Mouse (Mus musculus): ENCODE data around the gene Rpl41. TPM values are rescaled to one million over a fixed set of nuclear protein-coding genes. Genes with fewer than 3 reads are reported as not detected.

Rpl41 gene
- polyA plus RNA-seq (2014; fragmentation: Illumina TruSeq; extraction: RNeasy Lipid Tissue Mini Kit (QIAGEN cat#74804); ENCODE audit: insufficient read depth, low read depth, low replicate concordance): 3,755 TPM

DNA sequence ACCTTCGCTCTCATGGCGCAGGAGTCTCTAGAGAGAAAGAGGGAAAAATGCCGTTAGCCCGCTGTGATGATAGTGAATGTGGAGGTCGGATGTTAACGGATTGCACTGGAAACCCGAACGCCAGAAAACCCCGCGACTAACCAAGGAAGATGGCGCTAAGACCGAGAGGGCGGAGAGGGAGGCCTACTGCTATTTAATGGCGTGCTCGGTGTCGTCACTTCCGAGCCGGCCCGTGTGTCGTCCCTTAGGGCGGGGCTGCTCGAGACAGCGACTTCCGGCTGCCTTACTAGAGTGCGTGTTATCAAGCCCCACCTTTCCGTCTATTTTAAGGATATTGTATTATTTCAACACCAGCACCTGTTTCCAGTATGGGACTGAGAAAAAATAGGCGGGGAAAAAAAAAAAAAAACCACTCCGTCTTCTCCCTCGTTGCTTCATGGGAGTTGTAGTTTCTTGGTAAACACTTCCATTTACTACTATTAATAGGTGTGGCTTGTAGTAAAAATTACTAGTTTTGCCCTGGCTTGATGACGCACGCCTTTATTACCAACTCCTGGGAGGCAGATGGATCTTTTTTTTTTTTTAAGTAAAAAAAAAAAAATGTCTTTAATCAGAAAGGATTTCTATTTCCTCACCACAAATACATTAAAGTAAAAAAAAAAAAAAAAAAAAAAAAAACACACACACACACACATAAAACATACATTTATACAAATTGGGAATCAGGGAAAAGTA lies at the start of gene Rpl41:
Gene Rpl41, minus strand, starts transcription at position 359 of the 735 bp plus-strand sequence.

DNA sequence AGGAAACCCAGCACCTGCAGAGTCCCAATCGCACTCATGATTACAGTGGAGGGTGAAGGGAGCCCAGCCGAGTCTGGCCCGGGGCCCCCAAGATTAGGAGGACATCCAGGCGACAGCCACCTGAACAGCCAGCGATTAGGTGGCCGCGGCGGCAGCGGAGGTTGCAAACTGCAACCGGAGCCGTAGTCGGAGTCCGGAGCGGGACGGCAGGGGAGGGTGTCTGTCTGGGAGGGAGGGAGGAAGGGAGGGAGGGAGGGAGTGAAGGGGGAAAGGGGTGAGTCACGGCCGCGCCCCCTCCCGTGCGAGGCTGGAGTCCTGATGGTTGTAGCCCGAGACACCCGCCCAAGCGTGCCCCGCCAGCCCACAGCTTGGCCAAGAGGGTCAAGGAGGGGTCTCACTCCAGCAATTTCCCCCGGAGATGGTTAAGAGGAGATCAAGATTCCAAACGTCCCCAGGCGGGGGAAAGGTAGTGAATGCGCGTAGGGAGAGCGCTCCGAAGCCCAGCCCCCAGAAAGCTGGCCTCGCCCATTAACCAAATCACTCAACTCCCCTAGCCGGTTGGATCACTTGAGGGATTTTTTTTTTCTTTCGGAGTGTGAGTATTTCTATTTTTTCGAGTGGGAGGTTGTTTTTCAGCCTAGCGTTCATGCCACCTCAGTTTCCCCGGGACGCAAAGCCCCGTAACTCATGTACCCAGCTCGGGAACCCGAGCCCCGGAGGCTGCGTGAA lies 40.5 kb upstream of the Rpl41 start, which contains the start of gene Erbb3:
Gene Erbb3, minus strand, starts transcription at position 189 of the 729 bp plus-strand sequence.

DNA sequence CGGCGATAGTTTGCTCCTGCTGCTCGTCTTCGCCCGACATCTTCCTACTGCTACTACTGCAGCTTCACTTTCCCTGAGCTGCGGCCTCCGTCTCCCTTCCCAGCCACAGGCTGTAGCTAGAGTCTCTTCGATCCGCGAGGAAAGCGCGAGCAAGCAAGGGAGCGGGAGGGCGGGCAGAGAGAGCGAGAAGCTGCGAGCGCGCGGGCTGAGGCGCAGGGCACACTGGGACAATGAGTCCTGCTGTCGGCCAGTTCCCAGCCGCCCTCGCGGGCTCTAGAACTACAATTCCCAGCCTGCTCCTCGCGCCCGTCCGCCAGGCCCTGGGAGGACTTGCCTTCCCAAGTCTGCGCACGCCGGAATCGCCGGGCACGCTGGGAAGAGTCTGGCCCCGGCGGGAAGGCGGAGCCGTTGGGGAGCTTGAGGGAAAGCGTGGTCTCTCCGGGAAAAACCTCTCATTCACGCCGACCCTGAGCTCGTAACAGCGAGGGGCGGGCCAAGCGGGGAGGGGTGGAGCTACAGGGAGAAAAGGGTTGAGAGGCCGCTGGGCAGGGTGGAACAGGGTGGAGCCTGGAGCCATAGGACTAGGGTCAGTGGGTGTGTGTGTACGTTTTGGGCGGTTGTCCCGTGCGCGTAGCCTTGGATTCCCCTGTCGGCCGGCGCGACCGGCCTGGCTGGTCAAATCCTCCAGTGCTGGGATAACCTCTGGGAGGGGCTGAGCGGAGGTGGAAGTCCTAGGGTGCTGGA lies 16.9 kb upstream of the Rpl41 start, which contains the start of gene Pa2g4:
Gene Pa2g4, minus strand, starts transcription at position 200 of the 744 bp plus-strand sequence.

DNA sequence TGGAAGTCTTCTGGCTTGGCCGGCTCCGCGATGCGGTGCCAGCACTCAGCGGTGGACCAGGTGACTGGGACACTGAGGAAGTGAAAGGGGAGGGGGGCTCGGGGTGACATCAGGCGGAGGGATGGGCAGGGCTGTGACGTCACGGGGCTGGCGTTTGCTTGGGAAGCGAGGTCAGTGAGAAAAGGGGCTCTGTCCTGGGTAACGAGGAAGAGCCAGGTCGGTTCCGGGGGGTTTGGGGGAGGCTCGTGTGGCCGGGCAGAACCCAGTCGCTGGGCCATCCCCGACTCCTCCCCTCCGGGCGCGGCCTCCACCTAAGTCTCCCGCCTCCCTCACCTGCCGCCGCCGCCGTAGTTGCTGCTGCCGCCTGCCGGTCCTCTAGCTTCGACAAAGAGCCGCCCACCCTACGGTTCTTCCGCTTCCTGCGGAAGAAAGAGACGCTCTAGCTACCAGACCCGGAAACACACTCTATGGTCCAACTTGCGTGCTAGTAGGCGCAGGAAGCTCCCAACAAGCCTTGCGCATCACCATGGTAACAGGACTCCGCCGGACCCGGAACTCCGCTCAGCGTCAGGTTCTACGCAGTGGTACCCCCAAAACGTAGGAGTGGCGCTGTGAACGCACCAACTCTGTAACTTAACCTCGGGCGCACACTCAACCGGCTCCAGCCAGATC lies 1.6 kb downstream of the Rpl41 start, which contains the start of gene Zc3h10:
Gene Zc3h10, minus strand, starts transcription at position 414 of the 672 bp plus-strand sequence.

DNA sequence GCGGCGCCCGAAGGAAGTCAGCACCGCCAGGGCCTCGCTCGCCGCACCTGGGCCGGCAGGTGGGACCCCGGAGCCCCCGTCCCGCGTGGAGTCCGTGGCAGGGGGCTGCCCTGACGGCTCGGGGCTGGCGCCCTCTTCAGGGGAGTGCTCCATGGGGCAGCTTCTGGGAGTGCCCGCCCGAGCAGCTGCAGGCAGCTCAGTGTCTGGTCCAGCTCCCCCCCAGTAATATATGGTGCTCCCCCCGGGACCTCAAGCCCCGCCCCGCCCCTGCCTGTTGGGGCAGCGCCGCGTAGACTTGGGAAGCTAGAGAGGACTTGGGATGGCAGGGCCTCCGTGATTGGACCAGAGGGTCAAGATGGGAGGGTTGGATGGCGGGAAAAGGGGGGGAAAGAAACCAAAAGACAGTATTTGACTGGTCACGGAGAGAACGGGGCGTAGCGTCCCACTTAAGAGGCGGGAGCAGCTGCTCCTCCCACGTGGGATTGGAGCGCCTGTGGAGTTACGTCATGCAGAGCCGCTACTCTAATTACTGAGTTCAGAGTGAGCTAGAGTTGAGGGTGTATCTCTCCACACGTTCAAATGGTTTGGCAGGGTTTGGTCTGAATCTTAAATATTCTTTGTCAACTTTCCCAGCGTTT lies 23.3 kb downstream of the Rpl41 start, which contains the start of gene Esyt1:
Gene Esyt1, minus strand, starts transcription at position 201 of the 638 bp plus-strand sequence.

DNA sequence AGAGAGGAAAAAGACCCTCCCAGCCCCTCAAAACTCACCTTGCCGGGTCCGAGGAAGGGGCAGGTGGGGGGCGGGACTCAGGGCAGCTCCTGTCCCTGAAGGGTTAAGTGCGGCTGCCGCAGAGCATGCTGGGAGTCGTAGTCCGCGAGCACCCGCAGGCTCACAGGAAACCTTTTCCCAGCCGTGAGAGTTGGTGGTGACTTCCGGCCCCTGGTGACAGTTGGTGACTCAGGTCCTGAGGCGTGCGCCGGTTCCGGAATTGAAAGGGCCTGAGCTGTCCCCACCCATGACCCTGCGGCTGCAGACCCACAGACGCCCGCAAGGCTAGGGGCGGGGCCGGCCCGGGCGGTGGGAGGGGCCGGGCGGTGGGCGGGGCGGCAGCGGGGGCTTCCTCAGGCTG lies 50.5 kb downstream of the Rpl41 start, which contains the start of gene Myl6b:
Gene Myl6b, minus strand, starts transcription at position 96 of the 400 bp plus-strand sequence.

Other genes starting within 250 kb of the Rpl41 start
- gene Pan2, start 246.0 kb downstream of the Rpl41 start, polyA plus RNA-seq (2014; fragmentation: Illumina TruSeq; extraction: RNeasy Lipid Tissue Mini Kit (QIAGEN cat#74804); ENCODE audit: insufficient read depth, low read depth, low replicate concordance): 7.8 TPM
- gene Cnpy2, start 226.8 kb downstream of the Rpl41 start, polyA plus RNA-seq (2014; fragmentation: Illumina TruSeq; extraction: RNeasy Lipid Tissue Mini Kit (QIAGEN cat#74804); ENCODE audit: insufficient read depth, low read depth, low replicate concordance): 144 TPM
- 59.3 TPM for gene Cs, start 211.6 kb downstream of the Rpl41 start, polyA plus RNA-seq (2014; fragmentation: Illumina TruSeq; extraction: RNeasy Lipid Tissue Mini Kit (QIAGEN cat#74804); ENCODE audit: insufficient read depth, low read depth, low replicate concordance)
- gene Coq10a, start 180.3 kb downstream of the Rpl41 start, polyA plus RNA-seq (2014; fragmentation: Illumina TruSeq; extraction: RNeasy Lipid Tissue Mini Kit (QIAGEN cat#74804); ENCODE audit: insufficient read depth, low read depth, low replicate concordance): 24.4 TPM
- gene Ankrd52, start 172.2 kb downstream of the Rpl41 start, polyA plus RNA-seq (2014; fragmentation: Illumina TruSeq; extraction: RNeasy Lipid Tissue Mini Kit (QIAGEN cat#74804); ENCODE audit: insufficient read depth, low read depth, low replicate concordance): 3.1 TPM
- gene Slc39a5, start 148.1 kb downstream of the Rpl41 start, polyA plus RNA-seq (2014; fragmentation: Illumina TruSeq; extraction: RNeasy Lipid Tissue Mini Kit (QIAGEN cat#74804); ENCODE audit: insufficient read depth, low read depth, low replicate concordance): not detected
- gene Nabp2, start 137.8 kb downstream of the Rpl41 start, polyA plus RNA-seq (2014; fragmentation: Illumina TruSeq; extraction: RNeasy Lipid Tissue Mini Kit (QIAGEN cat#74804); ENCODE audit: insufficient read depth, low read depth, low replicate concordance): 47.4 TPM
- 22.4 TPM for gene Rnf41, start 137.6 kb downstream of the Rpl41 start, polyA plus RNA-seq (2014; fragmentation: Illumina TruSeq; extraction: RNeasy Lipid Tissue Mini Kit (QIAGEN cat#74804); ENCODE audit: insufficient read depth, low read depth, low replicate concordance)
- gene Smarcc2, start 90.1 kb downstream of the Rpl41 start, polyA plus RNA-seq (2014; fragmentation: Illumina TruSeq; extraction: RNeasy Lipid Tissue Mini Kit (QIAGEN cat#74804); ENCODE audit: insufficient read depth, low read depth, low replicate concordance): 27.3 TPM
- 2,837 TPM for gene Myl6, start 55.2 kb downstream of the Rpl41 start, polyA plus RNA-seq (2014; fragmentation: Illumina TruSeq; extraction: RNeasy Lipid Tissue Mini Kit (QIAGEN cat#74804); ENCODE audit: insufficient read depth, low read depth, low replicate concordance)
- gene Myl6b, start 50.6 kb downstream of the Rpl41 start, polyA plus RNA-seq (2014; fragmentation: Illumina TruSeq; extraction: RNeasy Lipid Tissue Mini Kit (QIAGEN cat#74804); ENCODE audit: insufficient read depth, low read depth, low replicate concordance): 1.4 TPM
- gene Esyt1, start 23.4 kb downstream of the Rpl41 start, polyA plus RNA-seq (2014; fragmentation: Illumina TruSeq; extraction: RNeasy Lipid Tissue Mini Kit (QIAGEN cat#74804); ENCODE audit: insufficient read depth, low read depth, low replicate concordance): 39.2 TPM
- gene Zc3h10, start 1.5 kb downstream of the Rpl41 start, polyA plus RNA-seq (2014; fragmentation: Illumina TruSeq; extraction: RNeasy Lipid Tissue Mini Kit (QIAGEN cat#74804); ENCODE audit: insufficient read depth, low read depth, low replicate concordance): 9.3 TPM
- 45.1 TPM for gene Pa2g4, start 16.7 kb upstream of the Rpl41 start, polyA plus RNA-seq (2014; fragmentation: Illumina TruSeq; extraction: RNeasy Lipid Tissue Mini Kit (QIAGEN cat#74804); ENCODE audit: insufficient read depth, low read depth, low replicate concordance)
- 8.0 TPM for gene Erbb3, start 40.3 kb upstream of the Rpl41 start, polyA plus RNA-seq (2014; fragmentation: Illumina TruSeq; extraction: RNeasy Lipid Tissue Mini Kit (QIAGEN cat#74804); ENCODE audit: insufficient read depth, low read depth, low replicate concordance)
- gene Rps26, start 77.4 kb upstream of the Rpl41 start, polyA plus RNA-seq (2014; fragmentation: Illumina TruSeq; extraction: RNeasy Lipid Tissue Mini Kit (QIAGEN cat#74804); ENCODE audit: insufficient read depth, low read depth, low replicate concordance): 720 TPM
- gene Ikzf4, start 96.7 kb upstream of the Rpl41 start, polyA plus RNA-seq (2014; fragmentation: Illumina TruSeq; extraction: RNeasy Lipid Tissue Mini Kit (QIAGEN cat#74804); ENCODE audit: insufficient read depth, low read depth, low replicate concordance): 0.86 TPM
- 10.1 TPM for gene Suox, start 124.8 kb upstream of the Rpl41 start, polyA plus RNA-seq (2014; fragmentation: Illumina TruSeq; extraction: RNeasy Lipid Tissue Mini Kit (QIAGEN cat#74804); ENCODE audit: insufficient read depth, low read depth, low replicate concordance)
- gene Rab5b, start 147.0 kb upstream of the Rpl41 start, polyA plus RNA-seq (2014; fragmentation: Illumina TruSeq; extraction: RNeasy Lipid Tissue Mini Kit (QIAGEN cat#74804); ENCODE audit: insufficient read depth, low read depth, low replicate concordance): 55.5 TPM
- gene Pmel, start 154.9 kb upstream of the Rpl41 start, polyA plus RNA-seq (2014; fragmentation: Illumina TruSeq; extraction: RNeasy Lipid Tissue Mini Kit (QIAGEN cat#74804); ENCODE audit: insufficient read depth, low read depth, low replicate concordance): 0.31 TPM
- 11.7 TPM for gene Cdk2, start 155.7 kb upstream of the Rpl41 start, polyA plus RNA-seq (2014; fragmentation: Illumina TruSeq; extraction: RNeasy Lipid Tissue Mini Kit (QIAGEN cat#74804); ENCODE audit: insufficient read depth, low read depth, low replicate concordance)
- 19.2 TPM for gene Dgka, start 195.6 kb upstream of the Rpl41 start, polyA plus RNA-seq (2014; fragmentation: Illumina TruSeq; extraction: RNeasy Lipid Tissue Mini Kit (QIAGEN cat#74804); ENCODE audit: insufficient read depth, low read depth, low replicate concordance)
- 25.4 TPM for gene Pym1, start 198.6 kb upstream of the Rpl41 start, polyA plus RNA-seq (2014; fragmentation: Illumina TruSeq; extraction: RNeasy Lipid Tissue Mini Kit (QIAGEN cat#74804); ENCODE audit: insufficient read depth, low read depth, low replicate concordance)
- 10.5 TPM for gene Mmp19, start 241.6 kb upstream of the Rpl41 start, polyA plus RNA-seq (2014; fragmentation: Illumina TruSeq; extraction: RNeasy Lipid Tissue Mini Kit (QIAGEN cat#74804); ENCODE audit: insufficient read depth, low read depth, low replicate concordance)